ENCODE assay signal across 9 mouse cellular contexts in the genomic region with DNA sequence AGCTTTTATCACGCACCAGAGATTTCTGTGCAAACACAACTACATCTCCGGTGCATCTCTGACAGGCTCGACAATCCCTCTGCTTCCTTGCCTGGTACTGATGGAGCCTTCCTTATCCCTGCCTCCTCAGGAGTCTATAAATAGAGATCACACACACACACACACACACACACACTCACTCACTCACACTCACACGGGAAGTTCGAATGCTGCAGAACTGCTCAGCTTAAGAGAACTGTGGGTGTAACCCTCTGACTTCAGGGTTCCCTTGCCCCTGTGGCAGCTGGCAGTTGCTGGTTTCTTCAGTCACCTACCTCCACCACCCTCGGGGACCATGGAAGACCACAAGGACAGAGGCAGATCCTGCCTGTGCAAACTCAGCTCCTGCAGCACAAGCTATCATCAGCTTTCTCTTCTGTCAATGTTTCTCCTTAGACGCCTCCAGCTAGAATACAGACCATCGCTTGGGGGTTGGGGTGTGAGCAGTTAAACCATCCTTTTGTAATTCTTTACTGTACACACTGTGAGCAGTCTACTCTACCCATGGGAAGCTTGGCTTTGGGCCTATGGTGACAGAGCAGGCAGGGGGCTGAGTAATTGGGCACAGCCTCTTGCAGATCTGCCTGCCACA.
A peak's percentile ranks its signal among the peaks of the same experiment; 100 is the strongest.
DNase-seq lines count a peak whose midpoint lies in the region; ATAC-seq lines count a peak whose summit lies in the region.
"Had no signal": no experiment of that assay in that cellular context is flagged by ENCODE, and none has a peak within 500 bp of the region (broad histone marks: within the 10 kb centered on the region; RNA-seq: fewer than 3 reads in every experiment).

No protein-coding gene starts in this region.

- H3K4me2 ChIP-seq in neural tube, embryonic 12.5 days (replicated peaks), result peak overlapping the region; percentile 14; the same call in 1 of the 2 replicates

- no peaks in the 10 kb centered on the region for H3K36me3 ChIP-seq in heart, embryonic 10.5 days
- no peaks in the 10 kb centered on the region for H3K36me3 ChIP-seq in neural tube, embryonic 12.5 days

- no peak overlapping the region for H3K4me3 ChIP-seq in heart, embryonic 10.5 days
- H3K4me3 ChIP-seq in neural tube, embryonic 12.5 days, result no peak overlapping the region

- H3K9ac ChIP-seq in neural tube, embryonic 12.5 days, result 0 out of 2 replicates have a peak overlapping the region, but pooled peaks have one; percentile 3

- H3K9me3 ChIP-seq in heart, embryonic 10.5 days, result no peaks in the 10 kb centered on the region
- no peaks in the 10 kb centered on the region for H3K9me3 ChIP-seq in neural tube, embryonic 12.5 days

- H3K27me3 ChIP-seq in heart, embryonic 10.5 days (ENCODE audit: insufficient read depth, poor library complexity, severe bottlenecking), result peaks cover 14% of the 10 kb centered on the region
- H3K27me3 ChIP-seq in neural tube, embryonic 12.5 days (replicated peaks), result no peaks in the 10 kb centered on the region

- peak overlapping the region; percentile 65 for H3K27ac ChIP-seq in heart, embryonic 10.5 days
- H3K27ac ChIP-seq in neural tube, embryonic 12.5 days, result no peak overlapping the region; the same call in 1 of the 2 replicates

- no peak for DNase-seq in heart, embryonic 10.5 days (ENCODE audit: low spot score)
- no peak for DNase-seq in heart, postnatal 10 days
- DNase-seq in neural tube, embryonic 10.5 days (ENCODE audit: extremely low spot score, low spot score), result no peak
- DNase-seq in left cerebral cortex, postnatal 25 days (ENCODE audit: low spot score in 2 of 2), result peak; percentile 69 to 79
- DNase-seq in thymus, postnatal 14 days, result peak; percentile 42
- DNase-seq in spleen, postnatal 36 days (ENCODE audit: low spot score in 2 of 2), result no peak
- DNase-seq in testis, postnatal 10 days (ENCODE audit: low spot score), result no peak
- DNase-seq: embryo, embryonic 11 days had no signal

- intact Hi-C loops in heart, postnatal 10 days (cut with DNase I), result no loop called here
- intact Hi-C loops in left cerebral cortex, postnatal 25 days (cut with DNase I), result no loop called here

- no peak for ATAC-seq in neural tube, embryonic 12.5 days (ENCODE audit: low FRiP score, low read depth)

- H3K4me1 ChIP-seq in heart, embryonic 10.5 days, result peaks cover 41% of the 10 kb centered on the region
- peaks cover 50% of the 10 kb centered on the region for H3K4me1 ChIP-seq in neural tube, embryonic 12.5 days

- 36% methylated on average over 8 of the region's 8 CpGs for WGBS in heart, embryonic 10.5 days
- WGBS in neural tube, embryonic 12.5 days, result 58% methylated on average over 8 of the region's 8 CpGs

Comparison
In these comparisons a context has a peak if more than half of its experiments do, and no peak if none do; other contexts are left out.
1. DNase-seq: peak in left cerebral cortex, postnatal 25 days (2 of 2) and thymus, postnatal 14 days (single experiment); none in heart, embryonic 10.5 days (single experiment), heart, postnatal 10 days (0 of 2), neural tube, embryonic 10.5 days (single experiment), spleen, postnatal 36 days (0 of 2) and testis, postnatal 10 days (single experiment).